Mouse (Mus musculus): ENCODE data around the gene Cfl2. TPM values are rescaled to one million over a fixed set of nuclear protein-coding genes. Genes with fewer than 3 reads are reported as not detected.

Gene Cfl2
- polyA plus RNA-seq, 1 experiment, result 120 TPM

Other genes with a start within 250 kb of the Cfl2 start
- 27.1 TPM for gene Sptssa, start 206.3 kb downstream of the Cfl2 start, polyA plus RNA-seq (2012; fragmentation: generic; extraction: Trizol)
- gene Eapp, start 167.0 kb downstream of the Cfl2 start, polyA plus RNA-seq (2012; fragmentation: generic; extraction: Trizol), result 32.8 TPM
- gene Snx6, start 67.2 kb downstream of the Cfl2 start, polyA plus RNA-seq (2012; fragmentation: generic; extraction: Trizol), result 26.2 TPM
- 0.32 TPM for gene Gm20403, start 123.7 kb upstream of the Cfl2 start, polyA plus RNA-seq (2012; fragmentation: generic; extraction: Trizol)
- 7.6 TPM for gene Baz1a, start 151.5 kb upstream of the Cfl2 start, polyA plus RNA-seq (2012; fragmentation: generic; extraction: Trizol)
- 4.5 TPM for gene 2700097O09Rik, start 217.2 kb upstream of the Cfl2 start, polyA plus RNA-seq (2012; fragmentation: generic; extraction: Trizol)
- gene Srp54a, start 217.4 kb upstream of the Cfl2 start, polyA plus RNA-seq (2012; fragmentation: generic; extraction: Trizol), result 28.2 TPM